Mouse (Mus musculus) heart, postnatal 0 days (tissue): ENCODE measurements around the gene Nrcam. TPM values are rescaled to one million over a fixed set of nuclear protein-coding genes. Genes with fewer than 3 reads are reported as not detected.
A peak's percentile ranks its signal among the peaks of the same experiment; 100 is the strongest.

Experiments
- ATAC-seq: fragments of 200-750 bp; cut with Nextera tagmentation; 2 replicates; pipeline ENCODE4 v1.8.0; 2017; ENCODE audit warnings: low read depth, moderate number of reproducible peaks, moderate library complexity; ENCODE audit not compliant: insufficient read depth
- DNase-seq: peaks from one replicate; pipeline ENCODE4 v3.0.0-alpha.2; 2016; ENCODE audit warnings: low spot score
- H3K27ac ChIP-seq: fragments of 300-500 bp; sonication (generic); 2 replicates; pipeline ENCODE4 v1.5.1; 2014; ENCODE audit warnings: low read depth, mild to moderate bottlenecking
- H3K27me3 ChIP-seq: fragments of 300-500 bp; sonication (generic); 2 replicates; pipeline ENCODE4 v1.6.1; 2014; ENCODE audit warnings: low read length, mixed read lengths; ENCODE audit not compliant: control insufficient read depth, insufficient read depth
- H3K36me3 ChIP-seq: fragments of 300-500 bp; sonication (generic); replicated peaks from 2 replicates; pipeline ENCODE4 v1.6.1; 2014; ENCODE audit warnings: low read length, mixed read lengths; ENCODE audit not compliant: control insufficient read depth, insufficient read depth
- H3K4me1 ChIP-seq: fragments of 300-500 bp; sonication (generic); 2 replicates; pipeline ENCODE4 v1.6.1; 2014; ENCODE audit warnings: antibody characterized with exemption; ENCODE audit not compliant: control insufficient read depth, insufficient read depth
- H3K4me2 ChIP-seq: fragments of 300-500 bp; sonication (generic); 2 replicates; pipeline ENCODE4 v1.6.1; 2014; ENCODE audit warnings: low read depth, mild to moderate bottlenecking, low read length, moderate library complexity
- H3K4me3 ChIP-seq: fragments of 300-500 bp; sonication (generic); 2 replicates; pipeline ENCODE4 v1.5.1; 2014; ENCODE audit warnings: low read depth, low read length
- H3K9ac ChIP-seq: fragments of 300-500 bp; sonication (generic); replicated peaks from 2 replicates; pipeline ENCODE4 v1.6.1; 2014; ENCODE audit warnings: low read depth, low read length, mixed read lengths
- H3K9me3 ChIP-seq: fragments of 300-500 bp; sonication (generic); replicated peaks from 2 replicates; pipeline ENCODE4 v1.6.1; 2016; ENCODE audit warnings: low read length; ENCODE audit not compliant: control insufficient read depth
- CTCF ChIP-seq: IDR thresholded peaks from 2 replicates; pipeline ENCODE4 v1.5.1; 2016; ENCODE audit warnings: antibody characterized with exemption, control low read depth, low read depth
- EP300 ChIP-seq: IDR thresholded peaks from 2 replicates; pipeline ENCODE4 v1.6.1; 2016; ENCODE audit warnings: antibody characterized with exemption, low read depth
- WGBS: fragments of 180-500 bp; shearing (Covaris S2); extraction: QIAGEN DNeasy Blood & Tissue Kit; methylation state at CpG from one replicate; pipeline ENCODE4 v1.1.7; 2014; 5-methylcytosine and 5-hydroxymethylcytosine counted together
- polyA plus RNA-seq: library from polyadenylated mRNA; unstranded; fragments of >200 nt; fragmentation: Nextera tagmentation; extraction: Ambion mirVana; gene quantifications from 2 replicates; pipeline ENCODE4 v1.2.1, GENCODE M21; 2015
- total RNA-seq: library from RNA; depleted of rRNA; stranded (reverse); fragments of >200 nt; gene quantifications from 2 replicates; pipeline ENCODE4 v1.2.3, GENCODE M21; 2014; ENCODE audit warnings: low replicate concordance

The Nrcam gene
- total and polyA plus RNA-seq, 2 experiments from 2014 or later: 0.20 to 5.0 TPM

GRCm38 (mm10) chr12:44325091-44325490, 3.6 kb upstream of the Nrcam start:
- H3K9me3 ChIP-seq: no peaks in the 10 kb centered on the region
- ATAC-seq (no peak), DNase-seq (no peak)
- no peak overlapping the region for H3K4me2 ChIP-seq
- H3K27me3 ChIP-seq: peaks cover 18% of the 10 kb centered on the region
- H3K9ac ChIP-seq: no peak overlapping the region
- H3K4me1 ChIP-seq: peaks cover 9% of the 10 kb centered on the region; the same call in 1 of the 2 replicates
- TF ChIP-seq EP300: no peak
- no peak for TF ChIP-seq CTCF
- H3K4me3 ChIP-seq: no peak overlapping the region
- 0 out of 2 replicates have a peak, but pooled peaks cover 7% of the 10 kb centered on the region for H3K36me3 ChIP-seq
- H3K27ac ChIP-seq: no peak overlapping the region

- ATAC-seq (no peak), DNase-seq (no peak)
- no peaks in the 10 kb centered on the region for H3K36me3 ChIP-seq
- H3K4me3 ChIP-seq: no peak overlapping the region
- peaks cover 23% of the 10 kb centered on the region for H3K27me3 ChIP-seq
- 34% methylated on average over 6 of the region's 6 CpGs for WGBS
- no peak; the same call in 1 of the 2 replicates for TF ChIP-seq CTCF
- TF ChIP-seq EP300: no peak
- no peak overlapping the region for H3K27ac ChIP-seq
- no peak overlapping the region for H3K4me2 ChIP-seq
- peaks cover 9% of the 10 kb centered on the region; the same call in 1 of the 2 replicates for H3K4me1 ChIP-seq
- no peak overlapping the region for H3K9ac ChIP-seq
- H3K9me3 ChIP-seq: no peaks in the 10 kb centered on the region
These were observed 1.2 kb upstream of the Nrcam start for GRCm38 (mm10) chr12:44327452-44327851.

GRCm38 (mm10) chr12:44329316-44330215, 881 bp downstream of the Nrcam start:
- no peaks in the 10 kb centered on the region for H3K36me3 ChIP-seq
- no peak for DNase-seq
- no peak overlapping the region for H3K27ac ChIP-seq
- WGBS: under 1% methylated on average over 61 of the region's 61 CpGs
- peaks cover 23% of the 10 kb centered on the region for H3K27me3 ChIP-seq
- H3K4me1 ChIP-seq: peaks cover 9% of the 10 kb centered on the region; the same call in 1 of the 2 replicates
- peak; percentile 39; the same call in 1 of the 2 replicates for ATAC-seq
- peak overlapping the region; percentile 59 for H3K4me3 ChIP-seq
- peak overlapping the region; percentile 92 for H3K4me2 ChIP-seq
- TF ChIP-seq EP300 (no peak), CTCF (no peak)
- H3K9ac ChIP-seq: 0 out of 2 replicates have a peak overlapping the region, but pooled peaks have one; percentile 5
- no peaks in the 10 kb centered on the region for H3K9me3 ChIP-seq

- no peaks in the 10 kb centered on the region for H3K36me3 ChIP-seq
- ATAC-seq (no peak), DNase-seq (no peak)
- no peaks in the 10 kb centered on the region for H3K9me3 ChIP-seq
- H3K4me3 ChIP-seq: peak overlapping the region; percentile 59
- WGBS: 6% methylated on average over 9 of the region's 9 CpGs
- H3K4me2 ChIP-seq: peak overlapping the region; percentile 92
- no peak for TF ChIP-seq EP300
- TF ChIP-seq CTCF: no peak
- no peak overlapping the region for H3K27ac ChIP-seq
- H3K9ac ChIP-seq: no peak overlapping the region
- peaks cover 23% of the 10 kb centered on the region for H3K27me3 ChIP-seq
- H3K4me1 ChIP-seq: peaks cover 9% of the 10 kb centered on the region; the same call in 1 of the 2 replicates
These were observed 1.6 kb downstream of the Nrcam start for GRCm38 (mm10) chr12:44330216-44330719.

- no peak overlapping the region for H3K4me3 ChIP-seq
- no peak for TF ChIP-seq CTCF
- TF ChIP-seq EP300: no peak
- no peak for ATAC-seq
- H3K27me3 ChIP-seq: no peaks in the 10 kb centered on the region
- no peak overlapping the region for H3K27ac ChIP-seq
- no peak overlapping the region for H3K4me2 ChIP-seq
- no peaks in the 10 kb centered on the region for H3K4me1 ChIP-seq
- H3K36me3 ChIP-seq: no peaks in the 10 kb centered on the region
- 82% methylated on average over 2 of the region's 2 CpGs for WGBS
- H3K9me3 ChIP-seq: no peaks in the 10 kb centered on the region
- no peak for DNase-seq
- H3K9ac ChIP-seq: no peak overlapping the region
These were observed 8.5 kb downstream of the Nrcam start for GRCm38 (mm10) chr12:44337136-44337640.
